27 mouse cellular contexts compared by ENCODE assay signal in genomic region chr2:55517297-55517696, GRCm38 (mm10).
"Had no signal": no experiment of that assay in that cellular context is flagged by ENCODE, and none has a peak within 500 bp of the region (broad histone marks: within the 10 kb centered on the region; RNA-seq: fewer than 3 reads in every experiment).

No protein-coding gene starts in this region.

- H3K27me3 ChIP-seq: heart, embryonic 13.5 days; heart, embryonic 15.5 days; hindbrain, embryonic 12.5 days; intestine, embryonic 15.5 days; limb, embryonic 12.5 days; liver, embryonic 13.5 days had no signal

- H3K4me2 ChIP-seq: heart, embryonic 11.5 days; heart, embryonic 13.5 days; heart, embryonic 15.5 days; hindbrain, embryonic 12.5 days; hindbrain, embryonic 14.5 days; intestine, embryonic 15.5 days; limb, embryonic 12.5 days; liver, embryonic 11.5 days; liver, embryonic 13.5 days had no signal

- H3K36me3 ChIP-seq: heart, embryonic 13.5 days; heart, embryonic 15.5 days; hindbrain, embryonic 10.5 days; hindbrain, embryonic 12.5 days; intestine, embryonic 15.5 days; limb, embryonic 10.5 days; limb, embryonic 12.5 days; liver, embryonic 13.5 days had no signal

- H3K9ac ChIP-seq: heart, embryonic 13.5 days; heart, embryonic 15.5 days; hindbrain, embryonic 12.5 days; hindbrain, embryonic 14.5 days; intestine, embryonic 15.5 days; limb, embryonic 12.5 days; liver, embryonic 13.5 days had no signal

- H3K4me3 ChIP-seq: gastrocnemius, adult 2 months; heart, embryonic 13.5 days; heart, embryonic 15.5 days; hindbrain, embryonic 10.5 days; hindbrain, embryonic 12.5 days; intestine, embryonic 15.5 days; layer of hippocampus, adult 2 months; left cerebral cortex, adult 2 months; limb, embryonic 10.5 days; limb, embryonic 12.5 days; liver, embryonic 13.5 days had no signal

- H3K4me1 ChIP-seq: heart, embryonic 13.5 days; heart, embryonic 15.5 days; hindbrain, embryonic 10.5 days; hindbrain, embryonic 12.5 days; intestine, embryonic 15.5 days; limb, embryonic 10.5 days; limb, embryonic 12.5 days; liver, embryonic 13.5 days had no signal

- H3K27ac ChIP-seq: gastrocnemius, adult 2 months; heart, embryonic 13.5 days; heart, embryonic 15.5 days; hindbrain, embryonic 10.5 days; hindbrain, embryonic 12.5 days; hindbrain, embryonic 14.5 days; intestine, embryonic 15.5 days; layer of hippocampus, adult 2 months; left cerebral cortex, adult 2 months; limb, embryonic 10.5 days; limb, embryonic 12.5 days; liver, embryonic 13.5 days had no signal

- H3K9me3 ChIP-seq: heart, embryonic 13.5 days; heart, embryonic 15.5 days; hindbrain, embryonic 10.5 days; hindbrain, embryonic 12.5 days; intestine, embryonic 15.5 days; limb, embryonic 10.5 days; limb, embryonic 12.5 days; liver, embryonic 13.5 days had no signal

- DNase-seq: gastrocnemius, adult 2 months; gastrocnemius, postnatal 10 days; gastrocnemius, postnatal 25 days; heart, adult 18-20 months; heart, postnatal 4 days; kidney, adult 18-20 months; kidney, adult 8-10 months; kidney, postnatal 10 days; kidney, postnatal 25 days; kidney, postnatal 4 days; liver; liver, embryonic 13.5 days had no signal

- ATAC-seq: hindbrain, embryonic 16.5 days; inflammation-experienced regulatory T-cells, adult 6 months; intestine, embryonic 15.5 days; intestine, postnatal 0 days had no signal
